Mouse (Mus musculus) right cerebral cortex, adult 2 months (tissue): ENCODE measurements around the gene Rspo1.

Source experiments
- DNase-seq, 2 experiments: peaks; one replicate each; pipeline ENCODE4 v3.0.0; 2021 to 2022; ENCODE audit warnings: low spot score in 2 of 2

Gene Rspo1

DNA sequence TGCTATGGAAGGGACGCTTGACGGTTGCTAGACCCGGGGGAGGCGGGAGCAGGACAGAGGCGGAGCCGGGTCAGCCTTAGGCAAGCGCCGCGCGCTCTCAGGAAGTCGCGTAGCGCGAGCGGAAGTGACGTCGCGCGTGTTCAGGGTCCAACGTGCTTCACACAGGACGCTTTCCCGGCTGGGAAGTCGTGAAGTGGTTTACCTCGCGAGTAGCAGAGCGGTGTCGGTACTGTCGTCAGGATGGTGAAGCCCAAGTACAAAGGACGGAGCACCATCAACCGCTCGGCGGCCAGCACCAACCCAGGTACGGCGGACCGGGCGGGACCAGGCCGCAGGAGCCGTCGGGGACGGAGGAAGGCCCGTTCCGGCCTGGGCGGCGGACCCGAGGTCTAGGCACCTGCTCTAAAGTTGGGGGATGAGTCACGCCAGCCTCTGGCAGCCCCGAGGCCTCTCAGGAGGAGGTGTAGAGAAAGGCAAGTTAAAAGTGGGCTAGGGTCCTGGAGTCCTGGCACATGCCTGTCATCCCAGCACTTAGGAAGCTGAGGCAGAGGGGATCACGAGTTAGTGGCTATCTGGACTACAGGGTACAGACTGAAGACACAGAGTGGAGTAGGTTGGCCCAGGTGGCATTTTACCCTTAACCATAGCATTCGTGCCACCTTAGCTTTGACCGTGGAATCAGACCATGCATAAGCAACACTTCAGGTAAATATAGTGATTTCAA is 43.8 kb downstream of the Rspo1 start:
- DNase-seq: peak; percentile 91 to 97

GRCm38 (mm10) chr4:125034341-125034740 is 48.1 kb downstream of the Rspo1 start:
- no peak for DNase-seq

DNA sequence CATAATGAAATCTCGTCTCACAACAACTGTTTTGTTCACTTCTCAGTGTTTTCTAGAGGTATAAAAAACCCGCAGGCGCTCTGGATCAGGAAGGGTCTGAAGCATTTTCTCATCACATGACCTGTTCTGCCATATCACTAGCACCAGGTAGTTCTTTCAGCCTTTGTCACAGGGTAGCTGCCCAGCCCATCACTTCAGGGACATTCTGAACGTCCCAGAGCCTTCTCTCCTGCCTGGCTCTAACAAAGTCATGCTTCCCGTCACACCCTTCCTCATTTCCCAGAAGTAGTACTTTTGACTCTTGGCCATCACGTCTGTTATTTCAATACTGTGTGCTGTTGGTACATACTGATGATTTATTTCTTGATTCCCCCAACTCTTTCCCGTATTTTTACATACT is 58.2 kb downstream of the Rspo1 start:
- no peak for DNase-seq

DNA sequence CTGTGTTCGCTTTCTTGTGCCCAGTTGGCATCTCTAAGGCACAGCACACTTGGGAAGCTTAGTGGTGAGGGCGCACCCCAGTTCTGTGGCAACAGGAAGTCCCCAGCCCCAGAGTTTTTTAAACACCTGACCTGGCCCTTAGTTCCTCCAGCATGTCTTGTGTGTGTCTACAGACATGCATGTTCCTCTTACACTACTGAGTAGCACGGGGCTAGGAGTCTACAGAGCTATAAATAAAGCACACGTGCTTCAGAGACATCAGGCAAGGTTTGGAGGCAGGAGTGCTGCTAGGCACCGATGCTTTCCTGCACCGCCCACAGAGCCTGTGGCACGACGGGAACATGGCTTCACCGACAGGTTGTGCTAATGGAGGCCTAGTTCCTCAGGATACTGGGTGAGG is 69.2 kb downstream of the Rspo1 start:
- DNase-seq: peak; percentile 16 to 21

- DNase-seq: no peak
Measured at GRCm38 (mm10) chr4:125056476-125056875, 70.2 kb downstream of the Rspo1 start.

- no peak for DNase-seq
Measured at GRCm38 (mm10) chr4:125057273-125057672, 71.0 kb downstream of the Rspo1 start.

DNA sequence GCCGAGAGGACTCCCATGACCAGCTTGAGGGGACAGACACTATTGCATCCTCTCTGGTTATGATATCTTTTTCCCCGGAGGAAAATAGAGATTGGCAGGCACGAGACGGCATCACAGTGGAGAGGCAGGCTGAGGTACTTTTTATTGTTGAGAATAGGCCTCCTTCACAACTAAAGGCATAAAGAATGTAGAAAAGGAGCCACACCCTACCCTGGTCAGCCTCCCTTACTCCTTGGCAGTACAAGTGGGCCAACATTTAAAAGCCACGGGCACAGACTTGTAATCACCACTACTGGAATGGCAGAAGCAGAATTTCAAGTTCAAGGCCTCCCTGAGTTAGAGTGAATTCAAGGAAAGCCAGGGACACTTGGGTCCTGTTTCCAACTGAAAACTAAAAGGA is 71.8 kb downstream of the Rspo1 start:
- DNase-seq: no peak
